ENCODE assay signal across 16 mouse cellular contexts in genomic region chr1:180783580-180783928, GRCm38 (mm10). TPM values are rescaled to one million over a fixed set of nuclear protein-coding genes. Genes with fewer than 3 reads are reported as not detected.
DNase-seq lines count a peak whose midpoint lies in the region; ATAC-seq and TF ChIP-seq lines count a peak whose summit lies in the region.
"Had no signal": no experiment of that assay in that cellular context is flagged by ENCODE, and none has a peak within 500 bp of the region (broad histone marks: within the 10 kb centered on the region; RNA-seq: fewer than 3 reads in every experiment).

No protein-coding gene starts in this region.

- 33% methylated on average over 3 of the region's 3 CpGs for WGBS in hindbrain, embryonic 11.5 days
- WGBS in hindbrain, embryonic 16.5 days, result 27% methylated on average over 3 of the region's 3 CpGs
- WGBS in neural tube, embryonic 13.5 days, result 20% methylated on average over 3 of the region's 3 CpGs
- 46% methylated on average over 3 of the region's 3 CpGs for WGBS in intestine, postnatal 0 days

- no peaks in the 10 kb centered on the region for H3K9me3 ChIP-seq in hindbrain, embryonic 11.5 days (ENCODE audit: control insufficient read depth, low read length)
- H3K9me3 ChIP-seq in hindbrain, embryonic 16.5 days (ENCODE audit: control insufficient read depth, low read length), result no peaks in the 10 kb centered on the region
- H3K9me3 ChIP-seq in neural tube, embryonic 13.5 days, result 0 out of 2 replicates have a peak, but pooled peaks cover 4% of the 10 kb centered on the region
- H3K9me3 ChIP-seq in intestine, postnatal 0 days (ENCODE audit: control insufficient read depth), result no peaks in the 10 kb centered on the region
- H3K9me3 ChIP-seq: heart, embryonic 15.5 days; hindbrain, embryonic 15.5 days; liver, embryonic 13.5 days had no signal

- H3K27ac ChIP-seq in hindbrain, embryonic 11.5 days (ENCODE audit: low read depth, low read length), result no peak overlapping the region
- H3K27ac ChIP-seq in hindbrain, embryonic 16.5 days (ENCODE audit: low read depth, low read length), result no peak overlapping the region
- peak overlapping the region; percentile 64 for H3K27ac ChIP-seq in neural tube, embryonic 13.5 days (replicated peaks)
- H3K27ac ChIP-seq in intestine, postnatal 0 days (ENCODE audit: low read depth, low read length), result peak overlapping the region; percentile 77
- H3K27ac ChIP-seq: heart, embryonic 15.5 days; hindbrain, embryonic 15.5 days; liver, embryonic 13.5 days had no signal

- no peak for TF ChIP-seq CTCF in intestine, postnatal 0 days (IDR thresholded peaks at IDR 0.05; ENCODE audit: low read depth)

- 0 out of 2 replicates have a peak, but pooled peaks have one; percentile 49 for ATAC-seq in hindbrain, embryonic 11.5 days (ENCODE audit: low FRiP score)
- ATAC-seq in hindbrain, embryonic 16.5 days, result no peak
- no peak for ATAC-seq in neural tube, embryonic 13.5 days (ENCODE audit: low read depth)
- no peak for ATAC-seq in intestine, postnatal 0 days
- ATAC-seq: CD4-positive, CD25-positive, alpha-beta regulatory T cell, adult 4 months; lung, postnatal 0 days had no signal

- no peak overlapping the region for H3K4me3 ChIP-seq in hindbrain, embryonic 11.5 days (ENCODE audit: low read depth, low read length)
- no peak overlapping the region for H3K4me3 ChIP-seq in hindbrain, embryonic 16.5 days (ENCODE audit: low read length)
- no peak overlapping the region for H3K4me3 ChIP-seq in neural tube, embryonic 13.5 days
- no peak overlapping the region for H3K4me3 ChIP-seq in intestine, postnatal 0 days (ENCODE audit: low read depth, low read length)
- H3K4me3 ChIP-seq: heart, embryonic 15.5 days; hindbrain, embryonic 15.5 days; liver, embryonic 13.5 days; megakaryocyte, embryonic 14.5 days had no signal

- DNase-seq in hindbrain, embryonic 11.5 days (ENCODE audit: low spot score), result peak; percentile 38
- DNase-seq in neural tube, embryonic 10.5 days (ENCODE audit: extremely low spot score, low spot score), result no peak
- no peak for DNase-seq in layer of hippocampus, adult 11-12 months (ENCODE audit: low spot score)
- DNase-seq in layer of hippocampus, postnatal 36 days, result no peak
- DNase-seq: cerebellum, adult 2 months; gastrocnemius, postnatal 36 days; liver, embryonic 13.5 days; right cerebral cortex, postnatal 14 days had no signal

- no peaks in the 10 kb centered on the region for H3K36me3 ChIP-seq in hindbrain, embryonic 11.5 days (ENCODE audit: control insufficient read depth, insufficient read depth, low read length)
- H3K36me3 ChIP-seq in hindbrain, embryonic 16.5 days (ENCODE audit: control insufficient read depth, insufficient read depth, low read length), result no peaks in the 10 kb centered on the region
- no peaks in the 10 kb centered on the region for H3K36me3 ChIP-seq in neural tube, embryonic 13.5 days
- H3K36me3 ChIP-seq in intestine, postnatal 0 days (ENCODE audit: control insufficient read depth, insufficient read depth), result no peaks in the 10 kb centered on the region
- H3K36me3 ChIP-seq: heart, embryonic 15.5 days; hindbrain, embryonic 15.5 days; liver, embryonic 13.5 days had no signal

- H3K27me3 ChIP-seq in hindbrain, embryonic 11.5 days (ENCODE audit: control insufficient read depth, insufficient read depth, low read length), result no peaks in the 10 kb centered on the region
- H3K27me3 ChIP-seq in hindbrain, embryonic 16.5 days (replicated peaks; ENCODE audit: control insufficient read depth, insufficient read depth, low read length), result no peaks in the 10 kb centered on the region
- H3K27me3 ChIP-seq in neural tube, embryonic 13.5 days, result no peaks in the 10 kb centered on the region
- no peaks in the 10 kb centered on the region for H3K27me3 ChIP-seq in intestine, postnatal 0 days (replicated peaks; ENCODE audit: control insufficient read depth, insufficient read depth, low read length)
- H3K27me3 ChIP-seq: heart, embryonic 15.5 days; hindbrain, embryonic 15.5 days; liver, embryonic 13.5 days had no signal

- no peak overlapping the region for H3K4me2 ChIP-seq in hindbrain, embryonic 11.5 days (replicated peaks; ENCODE audit: low read depth, low read length)
- no peak overlapping the region for H3K4me2 ChIP-seq in hindbrain, embryonic 16.5 days (ENCODE audit: low read length)
- no peak overlapping the region for H3K4me2 ChIP-seq in neural tube, embryonic 13.5 days
- no peak overlapping the region for H3K4me2 ChIP-seq in intestine, postnatal 0 days (replicated peaks; ENCODE audit: low read depth)
- H3K4me2 ChIP-seq: heart, embryonic 15.5 days; hindbrain, embryonic 15.5 days; liver, embryonic 13.5 days had no signal

- H3K4me1 ChIP-seq in hindbrain, embryonic 11.5 days (replicated peaks; ENCODE audit: control insufficient read depth, insufficient read depth, low read length), result no peaks in the 10 kb centered on the region
- H3K4me1 ChIP-seq in hindbrain, embryonic 16.5 days (ENCODE audit: control insufficient read depth, insufficient read depth, low read depth, low read length), result no peaks in the 10 kb centered on the region
- peaks cover 11% of the 10 kb centered on the region for H3K4me1 ChIP-seq in neural tube, embryonic 13.5 days (replicated peaks)
- peaks cover 12% of the 10 kb centered on the region; the same call in 1 of the 2 replicates for H3K4me1 ChIP-seq in intestine, postnatal 0 days (replicated peaks; ENCODE audit: control insufficient read depth, insufficient read depth, low read length)

- no peak overlapping the region for H3K9ac ChIP-seq in hindbrain, embryonic 11.5 days (ENCODE audit: low read depth, low read length)
- no peak overlapping the region for H3K9ac ChIP-seq in hindbrain, embryonic 16.5 days (ENCODE audit: low read depth, low read length)
- no peak overlapping the region for H3K9ac ChIP-seq in neural tube, embryonic 13.5 days
- no peak overlapping the region for H3K9ac ChIP-seq in intestine, postnatal 0 days (ENCODE audit: low read depth, low read length)
- H3K9ac ChIP-seq: heart, embryonic 15.5 days; hindbrain, embryonic 15.5 days; liver, embryonic 13.5 days had no signal

RNA-seq across cellular contexts. Expression of gene H3f3a, which starts 30.2 kb away (rescaled TPM):
- polyA plus RNA-seq in hindbrain, embryonic 11.5 days (2014; fragmentation: Nextera tagmentation; extraction: Ambion mirVana), result 3,542 and 3,682 TPM in 2 replicates
- polyA plus RNA-seq in hindbrain, embryonic 16.5 days (2015; fragmentation: Nextera tagmentation; extraction: Ambion mirVana), result 2,228 and 2,423 TPM in 2 replicates
- polyA plus RNA-seq in neural tube, embryonic 13.5 days (2015; fragmentation: Nextera tagmentation; extraction: Ambion mirVana), result 3,608 and 3,867 TPM in 2 replicates
- 1,056 and 1,104 TPM in 2 replicates for polyA plus RNA-seq in intestine, postnatal 0 days (2015; fragmentation: Nextera tagmentation; extraction: Ambion mirVana)
- total RNA-seq in layer of hippocampus, postnatal 36 days (2021), result 100 to 1,000 TPM; 365 to 366 TPM

RNA-seq across cellular contexts. Expression of gene Acbd3, which starts 57.7 kb away (rescaled TPM):
- 24.8 and 27.7 TPM in 2 replicates for polyA plus RNA-seq in hindbrain, embryonic 11.5 days (2014; fragmentation: Nextera tagmentation; extraction: Ambion mirVana)
- polyA plus RNA-seq in hindbrain, embryonic 16.5 days (2015; fragmentation: Nextera tagmentation; extraction: Ambion mirVana), result 21.8 and 22.5 TPM in 2 replicates
- polyA plus RNA-seq in neural tube, embryonic 13.5 days (2015; fragmentation: Nextera tagmentation; extraction: Ambion mirVana), result 25.6 and 26.8 TPM in 2 replicates
- 16.9 and 18.4 TPM in 2 replicates for polyA plus RNA-seq in intestine, postnatal 0 days (2015; fragmentation: Nextera tagmentation; extraction: Ambion mirVana)
- total RNA-seq in layer of hippocampus, postnatal 36 days (2021), result 10 to 100 TPM; 34.6 to 35.3 TPM

Comparison
In these comparisons a context has a peak if more than half of its experiments do, and no peak if none do; other contexts are left out.
1. H3K27ac ChIP-seq: peak in neural tube, embryonic 13.5 days (single experiment) and intestine, postnatal 0 days (single experiment); none in hindbrain, embryonic 11.5 days (single experiment) and hindbrain, embryonic 16.5 days (single experiment).